13 mouse cellular contexts compared by ENCODE assay signal in the genomic region with DNA sequence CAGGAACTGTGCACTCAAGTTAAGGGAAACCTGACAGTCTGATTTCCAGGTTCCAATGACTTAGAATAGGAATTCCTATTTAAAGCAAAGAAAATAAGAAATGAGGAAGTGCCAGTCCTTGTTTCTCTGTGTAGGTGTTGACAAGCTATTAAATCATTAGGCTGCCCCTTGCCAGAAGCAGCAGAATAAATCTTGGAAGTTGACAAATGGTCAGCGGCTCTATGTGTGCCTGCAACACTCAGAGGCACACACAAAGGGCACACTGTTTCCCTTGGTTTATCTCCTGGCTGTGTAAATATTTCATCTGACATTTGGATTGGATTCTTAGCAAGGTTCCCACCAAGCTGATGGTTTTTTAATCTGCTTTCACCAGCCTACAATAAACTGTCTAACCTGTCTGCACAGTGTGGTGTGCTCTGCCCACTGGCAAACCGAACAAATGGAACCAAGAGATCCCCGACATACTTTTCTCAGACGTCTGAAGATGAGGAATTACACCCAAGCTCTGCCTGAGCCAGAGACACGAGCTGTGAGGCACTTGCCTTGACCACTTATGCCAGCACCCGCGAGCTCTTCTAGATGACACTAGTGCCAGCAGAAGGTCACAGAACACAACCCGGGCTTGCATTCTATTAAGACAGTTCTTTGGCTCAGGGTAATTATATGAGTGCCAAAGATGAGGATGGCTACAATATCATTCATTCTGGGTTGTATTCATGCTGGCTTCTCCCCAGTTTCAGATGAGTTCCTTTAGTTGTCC.
DNase-seq lines count a peak whose midpoint lies in the region; ATAC-seq and TF ChIP-seq lines count a peak whose summit lies in the region.
"Had no signal": no experiment of that assay in that cellular context is flagged by ENCODE, and none has a peak within 500 bp of the region (broad histone marks: within the 10 kb centered on the region; RNA-seq: fewer than 3 reads in every experiment).

No protein-coding gene starts in this region.

- no peak for TF ChIP-seq CTCF in kidney, postnatal 0 days (IDR thresholded peaks at IDR 0.05; ENCODE audit: low read depth)

- DNase-seq in heart, adult 9 months (ENCODE audit: low spot score in 2 of 2), result peak; percentile 14 to 16
- DNase-seq in kidney, postnatal 0 days (ENCODE audit: low spot score), result peak; percentile 40
- no peak for DNase-seq in kidney, postnatal 4 days
- peak; percentile 2 for DNase-seq in adrenal gland, postnatal 25 days
- DNase-seq in kidney, postnatal 14 days, result peak; percentile 28
- DNase-seq in urinary bladder, postnatal 4 days (ENCODE audit: low spot score in 2 of 2), result no peak
- DNase-seq: layer of hippocampus, postnatal 36 days; lung, postnatal 36 days; midbrain, embryonic 14.5 days had no signal

- no peaks in the 10 kb centered on the region for H3K36me3 ChIP-seq in heart, embryonic 12.5 days
- no peaks in the 10 kb centered on the region for H3K36me3 ChIP-seq in kidney, postnatal 0 days (ENCODE audit: insufficient read depth, low read length)
- H3K36me3 ChIP-seq: neural tube, embryonic 13.5 days had no signal

- 0 out of 2 replicates have a peak, but pooled peaks cover 6% of the 10 kb centered on the region for H3K4me1 ChIP-seq in heart, embryonic 12.5 days (replicated peaks)
- no peaks in the 10 kb centered on the region for H3K4me1 ChIP-seq in kidney, postnatal 0 days (replicated peaks; ENCODE audit: insufficient read depth, low read length)
- H3K4me1 ChIP-seq: neural tube, embryonic 13.5 days had no signal

- no peaks in the 10 kb centered on the region for H3K27me3 ChIP-seq in heart, embryonic 12.5 days (replicated peaks)
- H3K27me3 ChIP-seq in kidney, postnatal 0 days (ENCODE audit: insufficient read depth, low read length), result no peaks in the 10 kb centered on the region
- H3K27me3 ChIP-seq: CH12.LX had no signal

- H3K4me3 ChIP-seq in heart, embryonic 12.5 days, result no peak overlapping the region
- H3K4me3 ChIP-seq in kidney, postnatal 0 days (replicated peaks; ENCODE audit: low read depth, low read length), result no peak overlapping the region
- H3K4me3 ChIP-seq: neural tube, embryonic 13.5 days had no signal

- no peak overlapping the region for H3K4me2 ChIP-seq in heart, embryonic 12.5 days
- no peak overlapping the region for H3K4me2 ChIP-seq in kidney, postnatal 0 days (ENCODE audit: low read length)
- H3K4me2 ChIP-seq: hindbrain, embryonic 14.5 days; neural tube, embryonic 13.5 days had no signal

- H3K9ac ChIP-seq in heart, embryonic 12.5 days, result no peak overlapping the region
- no peak overlapping the region for H3K9ac ChIP-seq in kidney, postnatal 0 days (ENCODE audit: low read depth, low read length)
- H3K9ac ChIP-seq: hindbrain, embryonic 14.5 days; neural tube, embryonic 13.5 days had no signal

- H3K9me3 ChIP-seq in heart, embryonic 12.5 days (replicated peaks), result no peaks in the 10 kb centered on the region
- H3K9me3 ChIP-seq in kidney, postnatal 0 days (replicated peaks; ENCODE audit: low read length), result no peaks in the 10 kb centered on the region
- H3K9me3 ChIP-seq: neural tube, embryonic 13.5 days had no signal

- 50% methylated on average over 8 of the region's 8 CpGs for WGBS in heart, embryonic 12.5 days
- WGBS in kidney, postnatal 0 days, result 43% methylated on average over 8 of the region's 8 CpGs

- H3K27ac ChIP-seq in heart, embryonic 12.5 days (ENCODE audit: poor library complexity, severe bottlenecking), result no peak overlapping the region
- H3K27ac ChIP-seq in kidney, postnatal 0 days, result no peak overlapping the region
- H3K27ac ChIP-seq: hindbrain, embryonic 14.5 days; neural tube, embryonic 13.5 days had no signal

- ATAC-seq in heart, embryonic 12.5 days (ENCODE audit: insufficient number of reproducible peaks, low FRiP score), result no peak
- ATAC-seq in kidney, postnatal 0 days (replicated peaks; ENCODE audit: low FRiP score, low read depth), result no peak

Comparison
In these comparisons a context has a peak if more than half of its experiments do, and no peak if none do; other contexts are left out.
1. DNase-seq: peak in heart, adult 9 months (2 of 2), kidney, postnatal 0 days (single experiment), adrenal gland, postnatal 25 days (single experiment) and kidney, postnatal 14 days (single experiment); none in kidney, postnatal 4 days (0 of 2) and urinary bladder, postnatal 4 days (0 of 2).